Mouse (Mus musculus): ENCODE results near the gene Gast.

GRCm38 (mm10) chr11:100327761-100328160 lies 6.4 kb upstream of the Gast start:
- TF ChIP-seq CTCF (IDR thresholded peaks at IDR 0.05; ENCODE audit: control insufficient read depth, insufficient read depth, low read length) (no peak), POLR2A (IDR thresholded peaks at IDR 0.05; ENCODE audit: borderline replicate concordance, control insufficient read depth, low read depth, low read length) (no peak)
